Mouse (Mus musculus): ENCODE results near the gene Exoc3l4. TPM values are rescaled to one million over a fixed set of nuclear protein-coding genes. Genes with fewer than 3 reads are reported as not detected.

Exoc3l4 gene
- total and polyA plus RNA-seq, 3 experiments = 0.04 to 0.17 TPM; not detected in 1

DNA sequence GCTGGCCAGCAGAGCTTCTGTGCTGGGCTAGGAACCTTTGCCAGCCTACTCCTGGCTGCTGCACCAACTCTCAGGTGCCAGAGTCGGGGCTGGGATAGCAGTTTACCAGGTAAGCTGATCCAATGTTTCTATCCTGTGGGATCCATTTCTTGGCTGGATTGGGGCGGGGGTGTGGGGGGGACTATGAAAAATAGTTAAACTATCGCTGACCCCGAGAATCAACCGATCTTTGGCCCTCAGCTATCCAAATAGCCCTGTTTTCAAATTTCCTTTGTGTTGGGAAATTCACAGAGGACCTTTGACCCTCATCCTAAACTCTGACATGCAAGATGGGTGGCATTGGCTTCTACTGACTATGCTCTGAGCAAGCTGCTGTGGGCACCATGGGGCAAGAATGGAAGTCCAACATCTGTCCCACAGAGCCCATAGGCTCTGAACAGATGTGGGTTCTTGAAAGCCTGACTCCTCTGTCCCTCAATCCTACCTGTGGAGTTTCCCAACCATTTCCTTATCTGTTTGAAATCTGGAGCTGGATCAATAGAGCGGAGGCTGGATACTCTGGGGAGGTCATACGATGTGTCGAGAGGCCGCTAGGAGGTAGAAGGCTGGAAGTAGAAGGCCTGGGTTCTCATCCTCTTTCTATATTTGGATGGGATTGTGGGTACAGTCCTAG lies 24.0 kb downstream of the Exoc3l4 start:
- H3K36me3 ChIP-seq (ENCODE audit: control insufficient read depth in 1 of 2, insufficient read depth in 2 of 2, low read length in 2 of 2) = peaks cover 2 to 36% of the 10 kb centered on the region in 2 experiments; a peak in 3 of 4 replicates
- no peak overlapping the region for H3K27ac ChIP-seq (ENCODE audit: control insufficient read depth, low read depth, low read length)
- no peak overlapping the region for H3K9ac ChIP-seq (ENCODE audit: control insufficient read depth, low read depth, low read length, poor library complexity, severe bottlenecking)
- H3K27me3 ChIP-seq (ENCODE audit: control insufficient read depth in 1 of 2, insufficient read depth in 2 of 2, low read length in 2 of 2) = no peaks in the 10 kb centered on the region
- TF ChIP-seq MYB (IDR thresholded peaks at IDR 0.05; ENCODE audit: low read depth, low read length) = no peak
- TF ChIP-seq MYC (IDR thresholded peaks at IDR 0.05; ENCODE audit: low read depth, low read length) = no peak
- TF ChIP-seq ZKSCAN1 (IDR thresholded peaks at IDR 0.05; ENCODE audit: low read depth, low read length) = no peak
- TF ChIP-seq UBTF (IDR thresholded peaks at IDR 0.05; ENCODE audit: borderline replicate concordance, insufficient read depth, low read depth, low read length) = no peak
- TF ChIP-seq MAFK (IDR thresholded peaks at IDR 0.05; ENCODE audit: borderline replicate concordance, low read depth, low read length) = no peak
- no peak for TF ChIP-seq USF1 (IDR thresholded peaks at IDR 0.05; ENCODE audit: low read depth, low read length)
- H3K79me2 ChIP-seq (ENCODE audit: control insufficient read depth, insufficient read depth, low read length, poor library complexity) = peaks cover 17% of the 10 kb centered on the region
- H3K4me3 ChIP-seq (ENCODE audit: control insufficient read depth in 1 of 2, insufficient read depth in 1 of 2, low read depth in 2 of 2, low read length in 2 of 2) = no peak overlapping the region
- H3K4me1 ChIP-seq (ENCODE audit: control insufficient read depth in 1 of 2, insufficient read depth in 2 of 2, low read length in 2 of 2) = peaks cover 26 to 52% of the 10 kb centered on the region in 2 experiments
- no peaks in the 10 kb centered on the region for H3K9me3 ChIP-seq (replicated peaks; ENCODE audit: insufficient read depth, low read length)
- DNase-seq (ENCODE audit: low read depth, low spot score) = no peak

DNA sequence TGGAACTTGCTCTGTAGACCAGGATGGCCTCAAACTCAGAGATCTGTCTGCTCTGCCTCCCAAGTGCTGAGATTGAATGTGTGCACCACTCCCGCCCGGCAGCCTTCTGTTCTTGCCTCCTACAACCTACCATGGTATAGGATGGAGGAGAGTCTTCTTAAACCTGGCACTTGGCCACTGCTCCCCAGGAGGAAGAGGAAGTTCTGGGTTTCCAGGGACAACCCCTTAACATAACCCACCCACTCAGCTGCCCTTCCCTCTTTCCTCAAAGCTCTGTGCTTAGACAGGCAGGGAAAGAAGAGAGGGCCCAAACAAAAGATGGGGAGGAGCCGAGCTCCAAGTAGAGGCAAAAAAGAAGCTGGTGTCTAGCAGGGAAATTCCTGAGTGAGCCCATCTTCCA lies 24.7 kb downstream of the Exoc3l4 start:
- Histone ChIP-seq H3K27me3 (ENCODE audit: control insufficient read depth in 1 of 2, insufficient read depth in 2 of 2, low read length in 2 of 2) (no peaks in the 10 kb centered on the region), H3K9ac (ENCODE audit: control insufficient read depth, low read depth, low read length, poor library complexity, severe bottlenecking) (no peak overlapping the region; the same call in 1 of the 2 replicates), H3K4me1 (ENCODE audit: control insufficient read depth in 1 of 2, insufficient read depth in 2 of 2, low read length in 2 of 2) (peaks cover 24 to 45% of the 10 kb centered on the region in 2 experiments), H3K27ac (ENCODE audit: control insufficient read depth, low read depth, low read length) (peak overlapping the region; percentile 68), H3K4me3 (ENCODE audit: control insufficient read depth in 1 of 2, insufficient read depth in 1 of 2, low read depth in 2 of 2, low read length in 2 of 2) (no peak overlapping the region), H3K9me3 (replicated peaks; ENCODE audit: insufficient read depth, low read length) (no peaks in the 10 kb centered on the region), H3K36me3 (ENCODE audit: control insufficient read depth in 1 of 2, insufficient read depth in 2 of 2, low read length in 2 of 2) (peaks cover 5 to 34% of the 10 kb centered on the region in 2 experiments; a peak in 3 of 4 replicates), H3K79me2 (ENCODE audit: control insufficient read depth, insufficient read depth, low read length, poor library complexity) (peaks cover 17% of the 10 kb centered on the region)
- TF ChIP-seq SMC3 (IDR thresholded peaks at IDR 0.05; ENCODE audit: low read depth, low read length) (no peak), TBP (IDR thresholded peaks at IDR 0.05; ENCODE audit: low read depth, low read length) (no peak), RAD21 (IDR thresholded peaks at IDR 0.05; ENCODE audit: low read depth, low read length) (no peak), RCOR1 (IDR thresholded peaks at IDR 0.05; ENCODE audit: low read depth, low read length) (peak; percentile 50; the same call in 1 of the 2 replicates)
- peak; percentile 77 for DNase-seq (ENCODE audit: low read depth, low spot score)

DNA sequence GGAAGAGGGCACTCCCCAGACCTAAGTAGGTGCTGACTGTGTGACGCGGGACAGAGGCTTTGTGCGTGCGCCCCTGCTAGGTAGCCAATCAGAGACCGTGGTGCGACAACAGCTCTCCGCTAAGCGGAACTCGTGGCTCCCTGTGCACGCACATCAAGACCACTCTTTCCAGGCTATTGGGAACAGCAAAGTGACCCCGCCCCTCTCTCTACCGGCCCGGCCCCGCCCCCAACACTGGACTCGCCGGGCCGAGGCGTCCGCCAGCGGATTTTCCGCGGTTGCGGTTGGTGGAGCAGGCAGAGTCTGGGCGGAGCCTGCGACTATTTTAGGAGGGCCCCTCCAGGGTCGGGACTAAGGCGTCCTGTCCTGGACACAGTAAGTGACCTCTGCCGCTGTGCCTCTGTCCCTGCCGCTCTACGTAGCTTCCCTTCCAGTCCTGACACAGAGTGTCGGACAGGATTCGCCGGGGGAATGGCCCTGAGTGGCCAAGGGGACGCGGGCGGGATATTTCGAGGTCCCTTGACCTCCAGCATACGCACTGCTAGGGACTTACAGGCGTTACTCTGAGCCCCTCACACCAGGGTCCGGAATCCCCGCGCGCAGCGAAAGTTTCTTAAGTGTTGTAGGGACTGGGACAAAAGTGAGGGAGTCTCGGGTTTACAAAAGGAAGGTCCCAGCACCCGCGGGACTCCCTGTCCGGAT lies 25.6 kb downstream of the Exoc3l4 start, which contains the start of gene Tnfaip2:
Gene Tnfaip2 (plus strand): TSS at position 161 of the 702 bp plus-strand sequence.
- peak; percentile 93 for DNase-seq (ENCODE audit: low read depth, low spot score)
- Histone ChIP-seq H3K27ac (ENCODE audit: control insufficient read depth, low read depth, low read length) (peak within 1 kb of the TSS; percentile 86), H3K4me3 (ENCODE audit: control insufficient read depth in 1 of 2, insufficient read depth in 1 of 2, low read depth in 2 of 2, low read length in 2 of 2) (peak within 1 kb of the TSS; percentile 74 to 94), H3K9me3 (replicated peaks; ENCODE audit: insufficient read depth, low read length) (no peaks in the 10 kb centered on the region), H3K4me1 (ENCODE audit: control insufficient read depth in 1 of 2, insufficient read depth in 2 of 2, low read length in 2 of 2) (peaks cover 21 to 36% of the 10 kb centered on the region in 2 experiments), H3K9ac (ENCODE audit: control insufficient read depth, low read depth, low read length, poor library complexity, severe bottlenecking) (peak within 1 kb of the TSS; percentile 76), H3K27me3 (ENCODE audit: control insufficient read depth in 1 of 2, insufficient read depth in 2 of 2, low read length in 2 of 2) (no peaks in the 10 kb centered on the region), H3K79me2 (ENCODE audit: control insufficient read depth, insufficient read depth, low read length, poor library complexity) (peaks cover 17% of the 10 kb centered on the region), H3K36me3 (ENCODE audit: control insufficient read depth in 1 of 2, insufficient read depth in 2 of 2, low read length in 2 of 2) (peaks cover 5 to 27% of the 10 kb centered on the region in 2 experiments; a peak in 3 of 4 replicates)
- TF ChIP-seq TBP (IDR thresholded peaks at IDR 0.05; ENCODE audit: low read depth, low read length) (peak; percentile 91), ELF1 (IDR thresholded peaks at IDR 0.05; ENCODE audit: low read depth, low read length) (peak; percentile 38; the same call in 1 of the 2 replicates), POLR2AphosphoS2 (IDR thresholded peaks at IDR 0.05; ENCODE audit: low read length) (peak; percentile 81; the same call in 1 of the 2 replicates), POLR2A (IDR thresholded peaks at IDR 0.05; ENCODE audit: control insufficient read depth in 1 of 2, insufficient read depth in 1 of 2, low read depth in 1 of 2, low read length in 2 of 2, poor library complexity in 1 of 2) (peak; percentile 58 to 94), USF2 (IDR thresholded peaks at IDR 0.05; ENCODE audit: borderline replicate concordance in 1 of 2, insufficient read depth in 1 of 2, low read depth in 1 of 2, low read length in 2 of 2) (no peak), MAX (IDR thresholded peaks at IDR 0.05; ENCODE audit: low read length) (peak; percentile 87), ZMIZ1 (IDR thresholded peaks at IDR 0.05; ENCODE audit: low read depth, low read length) (peak; percentile 95), NELFE (IDR thresholded peaks at IDR 0.05; ENCODE audit: low read depth, low read length) (peak; percentile 88), TCF12 (IDR thresholded peaks at IDR 0.05; ENCODE audit: low read depth, low read length) (peak; percentile 29; the same call in 1 of the 2 replicates), POLR2AphosphoS5 (IDR thresholded peaks at IDR 0.05; ENCODE audit: borderline replicate concordance, low read depth, low read length) (peak; percentile 23; the same call in 1 of the 2 replicates), MYB (IDR thresholded peaks at IDR 0.05; ENCODE audit: low read depth, low read length) (no peak), MXI1 (IDR thresholded peaks at IDR 0.05; ENCODE audit: low read depth, low read length) (peak; percentile 72), SIN3A (IDR thresholded peaks at IDR 0.05; ENCODE audit: low read length) (peak; percentile 52), MYC (IDR thresholded peaks at IDR 0.05; ENCODE audit: low read depth, low read length) (0 out of 2 replicates have a peak, but pooled peaks have one; percentile 45), CTCF (IDR thresholded peaks at IDR 0.05 in 2 of 3, conservative IDR thresholded peaks at IDR 0.05 in 1 of 3; ENCODE audit: control insufficient read depth in 1 of 3, insufficient read depth in 1 of 3, low read depth in 2 of 3, low read length in 3 of 3, poor library complexity in 1 of 3, severe bottlenecking in 1 of 3) (no peak), HCFC1 (IDR thresholded peaks at IDR 0.05; ENCODE audit: low read depth, low read length) (peak; percentile 51; the same call in 1 of the 2 replicates)
